Mouse (Mus musculus): Measurements from ENCODE around the gene Pik3cb. TPM values are rescaled to one million over a fixed set of nuclear protein-coding genes. Genes with fewer than 3 reads are reported as not detected.

The Pik3cb gene
- polyA plus RNA-seq, 1 experiment from 2014 or later = 0.51 TPM

DNA sequence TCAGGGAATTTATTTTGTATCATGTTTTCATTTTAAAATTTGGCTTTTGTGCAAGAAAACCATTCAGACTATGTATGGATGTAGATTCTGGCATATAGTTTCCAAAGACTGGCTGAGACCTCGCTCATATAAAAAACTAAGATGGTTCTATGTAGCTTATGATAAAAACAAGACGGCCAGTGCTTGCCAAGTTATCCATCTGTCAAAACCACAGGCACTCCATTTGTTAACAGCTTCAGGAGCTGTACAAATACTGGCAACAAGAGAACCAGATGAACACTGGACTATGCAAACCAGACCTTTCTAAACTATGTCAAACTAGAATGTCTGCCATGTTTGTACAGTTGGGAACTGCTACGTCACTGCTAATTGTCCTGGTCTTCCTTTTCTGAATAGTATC lies 82.7 kb downstream of the Pik3cb start:
- no peak overlapping the region for H3K4me3 ChIP-seq (ENCODE audit: low read depth, low read length)
- no peak overlapping the region for H3K9ac ChIP-seq (ENCODE audit: low read length)
- no peaks in the 10 kb centered on the region for H3K36me3 ChIP-seq (ENCODE audit: control insufficient read depth, insufficient read depth, low read length)
- 84% methylated on average over 3 of the region's 3 CpGs for WGBS
- no peak overlapping the region for H3K27ac ChIP-seq (replicated peaks; ENCODE audit: low read depth, low read length)
- DNase-seq (ENCODE audit: low spot score) (no peak), ATAC-seq (ENCODE audit: insufficient number of reproducible peaks, low FRiP score, low TSS enrichment, low read depth) (no peak)
- H3K27me3 ChIP-seq (ENCODE audit: control insufficient read depth, insufficient read depth, low read length) = no peaks in the 10 kb centered on the region
- H3K9me3 ChIP-seq (ENCODE audit: control insufficient read depth, low read length) = no peaks in the 10 kb centered on the region
- H3K4me2 ChIP-seq (ENCODE audit: low read depth, severe bottlenecking) = no peak overlapping the region
- H3K4me1 ChIP-seq (ENCODE audit: control insufficient read depth, insufficient read depth, low read length) = no peaks in the 10 kb centered on the region

DNA sequence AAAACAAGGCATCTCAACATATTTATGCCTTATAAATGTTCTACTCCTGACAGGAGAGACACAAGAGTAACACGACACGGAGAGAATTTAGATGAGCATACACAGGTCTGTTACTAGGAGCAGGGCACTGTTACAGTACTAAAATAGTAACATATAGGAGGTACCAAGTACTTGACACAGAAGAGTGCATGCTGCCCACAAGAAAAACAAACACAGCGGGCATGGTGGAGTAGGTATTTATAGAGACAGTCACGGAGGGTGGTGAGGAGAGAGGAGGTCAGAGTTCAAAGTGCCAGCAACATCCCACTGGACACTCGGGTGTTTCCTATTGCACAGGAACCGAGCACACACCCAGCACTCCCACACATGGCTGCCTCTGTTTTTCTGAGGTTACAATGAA lies 90.7 kb downstream of the Pik3cb start:
- Histone ChIP-seq H3K4me1 (ENCODE audit: control insufficient read depth, insufficient read depth, low read length) (no peaks in the 10 kb centered on the region), H3K9me3 (ENCODE audit: control insufficient read depth, low read length) (no peaks in the 10 kb centered on the region), H3K9ac (ENCODE audit: low read length) (no peak overlapping the region), H3K4me3 (ENCODE audit: low read depth, low read length) (no peak overlapping the region), H3K4me2 (ENCODE audit: low read depth, severe bottlenecking) (no peak overlapping the region), H3K27ac (replicated peaks; ENCODE audit: low read depth, low read length) (no peak overlapping the region), H3K36me3 (ENCODE audit: control insufficient read depth, insufficient read depth, low read length) (no peaks in the 10 kb centered on the region), H3K27me3 (ENCODE audit: control insufficient read depth, insufficient read depth, low read length) (no peaks in the 10 kb centered on the region)
- no peak for DNase-seq (ENCODE audit: low spot score)
- 74% methylated on average over 6 of the region's 6 CpGs for WGBS
- ATAC-seq (ENCODE audit: insufficient number of reproducible peaks, low FRiP score, low TSS enrichment, low read depth) = no peak

DNA sequence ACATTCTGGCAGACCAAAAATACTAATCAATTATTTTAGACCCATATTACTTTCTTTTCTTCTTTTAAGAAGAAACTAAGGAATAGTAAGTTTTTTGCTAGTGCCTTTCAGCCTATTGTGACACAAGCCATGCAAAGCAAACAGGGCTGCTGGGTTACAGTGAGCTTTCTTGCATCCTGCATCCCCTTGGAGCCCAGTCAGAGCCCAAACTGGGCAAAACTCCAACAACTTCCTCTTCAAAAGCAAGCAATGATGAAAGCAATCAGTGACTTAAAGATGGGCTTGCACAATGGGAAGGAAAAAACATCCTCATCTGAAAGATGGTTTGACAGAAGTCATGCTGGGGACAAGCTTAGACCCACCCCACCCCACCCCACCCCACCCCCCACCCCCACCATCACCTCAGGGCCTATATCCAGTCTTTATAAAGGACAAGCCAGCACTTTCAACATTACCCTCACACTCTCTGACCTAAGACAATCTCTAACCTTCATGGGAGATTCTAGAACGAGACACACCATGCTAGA lies 91.6 kb downstream of the Pik3cb start:
- Histone ChIP-seq H3K27ac (replicated peaks; ENCODE audit: low read depth, low read length) (no peak overlapping the region), H3K4me1 (ENCODE audit: control insufficient read depth, insufficient read depth, low read length) (no peaks in the 10 kb centered on the region), H3K4me3 (ENCODE audit: low read depth, low read length) (no peak overlapping the region), H3K9ac (ENCODE audit: low read length) (no peak overlapping the region), H3K9me3 (ENCODE audit: control insufficient read depth, low read length) (no peaks in the 10 kb centered on the region), H3K36me3 (ENCODE audit: control insufficient read depth, insufficient read depth, low read length) (no peaks in the 10 kb centered on the region), H3K4me2 (ENCODE audit: low read depth, severe bottlenecking) (no peak overlapping the region), H3K27me3 (ENCODE audit: control insufficient read depth, insufficient read depth, low read length) (no peaks in the 10 kb centered on the region)
- WGBS = 91% methylated on average over 1 of the region's 1 CpGs
- ATAC-seq (ENCODE audit: insufficient number of reproducible peaks, low FRiP score, low TSS enrichment, low read depth) (no peak), DNase-seq (ENCODE audit: low spot score) (no peak)

DNA sequence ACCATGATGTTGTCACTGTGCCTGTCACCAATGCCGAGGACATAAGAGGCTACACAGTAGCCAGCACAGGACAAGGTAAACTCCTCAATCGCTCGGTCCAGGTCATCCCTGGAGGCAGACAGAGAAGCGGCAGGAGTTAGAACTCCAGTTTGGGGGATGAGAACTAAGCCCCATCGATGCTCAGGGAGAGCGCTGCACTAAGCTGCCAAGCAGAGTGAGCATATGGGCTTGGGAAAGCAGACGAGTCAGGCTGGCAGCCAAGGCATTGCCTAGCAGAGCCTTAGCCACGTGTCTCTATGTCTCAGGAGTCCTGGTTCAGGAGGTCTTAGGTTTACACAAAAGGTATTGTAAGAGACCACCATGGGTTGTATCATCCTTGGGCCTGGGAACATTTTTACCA lies 95.7 kb downstream of the Pik3cb start:
- WGBS = 87% methylated on average over 8 of the region's 8 CpGs
- no peak overlapping the region for H3K4me2 ChIP-seq (ENCODE audit: low read depth, severe bottlenecking)
- no peaks in the 10 kb centered on the region for H3K27me3 ChIP-seq (ENCODE audit: control insufficient read depth, insufficient read depth, low read length)
- H3K27ac ChIP-seq (replicated peaks; ENCODE audit: low read depth, low read length) = no peak overlapping the region
- DNase-seq (ENCODE audit: low spot score) (no peak), ATAC-seq (ENCODE audit: insufficient number of reproducible peaks, low FRiP score, low TSS enrichment, low read depth) (no peak)
- H3K9me3 ChIP-seq (ENCODE audit: control insufficient read depth, low read length) = no peaks in the 10 kb centered on the region
- no peak overlapping the region for H3K9ac ChIP-seq (ENCODE audit: low read length)
- H3K4me1 ChIP-seq (ENCODE audit: control insufficient read depth, insufficient read depth, low read length) = no peaks in the 10 kb centered on the region
- no peaks in the 10 kb centered on the region for H3K36me3 ChIP-seq (ENCODE audit: control insufficient read depth, insufficient read depth, low read length)
- H3K4me3 ChIP-seq (ENCODE audit: low read depth, low read length) = no peak overlapping the region

DNA sequence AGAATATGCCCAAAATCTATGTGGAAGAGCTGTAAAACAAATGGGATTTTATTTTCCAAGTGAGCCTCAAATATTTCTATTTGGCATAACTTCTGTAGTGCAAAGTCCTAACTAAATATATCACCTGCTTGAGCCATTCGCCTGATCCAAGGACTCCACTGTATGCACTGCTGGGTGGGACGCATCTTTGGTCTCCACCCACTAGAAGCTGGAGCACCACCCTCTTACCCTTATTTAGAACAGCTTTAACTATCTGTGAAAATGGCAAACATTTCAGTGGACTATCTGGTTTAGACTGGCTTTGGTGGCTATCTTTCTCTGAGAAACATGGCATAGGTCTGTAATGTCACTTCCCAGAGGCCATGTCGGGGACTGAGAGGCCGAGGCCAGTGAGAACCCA lies 97.8 kb downstream of the Pik3cb start:
- Histone ChIP-seq H3K4me2 (ENCODE audit: low read depth, severe bottlenecking) (no peak overlapping the region), H3K9ac (ENCODE audit: low read length) (no peak overlapping the region), H3K27ac (replicated peaks; ENCODE audit: low read depth, low read length) (no peak overlapping the region), H3K9me3 (ENCODE audit: control insufficient read depth, low read length) (no peaks in the 10 kb centered on the region), H3K4me1 (ENCODE audit: control insufficient read depth, insufficient read depth, low read length) (no peaks in the 10 kb centered on the region), H3K36me3 (ENCODE audit: control insufficient read depth, insufficient read depth, low read length) (no peaks in the 10 kb centered on the region), H3K27me3 (ENCODE audit: control insufficient read depth, insufficient read depth, low read length) (no peaks in the 10 kb centered on the region), H3K4me3 (ENCODE audit: low read depth, low read length) (no peak overlapping the region)
- DNase-seq (ENCODE audit: low spot score) (no peak), ATAC-seq (ENCODE audit: insufficient number of reproducible peaks, low FRiP score, low TSS enrichment, low read depth) (no peak)
- 89% methylated on average over 4 of the region's 4 CpGs for WGBS

DNA sequence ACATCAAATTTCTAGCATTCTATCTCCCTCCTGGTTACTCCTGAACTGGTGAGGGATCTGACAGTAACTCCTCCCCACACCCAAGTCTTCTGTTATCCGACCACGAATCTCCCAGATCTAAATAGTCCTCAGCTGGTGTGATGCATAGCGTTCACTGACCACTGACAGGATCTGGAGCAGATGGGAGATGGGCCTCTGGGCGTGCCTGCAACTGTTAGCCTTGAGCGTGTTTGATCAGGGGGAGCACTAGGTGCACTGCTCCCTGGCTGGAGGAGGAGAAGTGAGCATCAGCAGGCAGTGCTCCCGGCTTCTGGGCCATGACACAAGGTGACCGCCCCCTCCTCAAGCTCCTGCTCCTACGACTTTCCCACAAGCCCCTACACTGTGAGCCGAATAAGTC lies 98.4 kb downstream of the Pik3cb start:
- Histone ChIP-seq H3K4me3 (ENCODE audit: low read depth, low read length) (no peak overlapping the region), H3K4me2 (ENCODE audit: low read depth, severe bottlenecking) (no peak overlapping the region), H3K27ac (replicated peaks; ENCODE audit: low read depth, low read length) (no peak overlapping the region), H3K4me1 (ENCODE audit: control insufficient read depth, insufficient read depth, low read length) (no peaks in the 10 kb centered on the region), H3K9me3 (ENCODE audit: control insufficient read depth, low read length) (no peaks in the 10 kb centered on the region), H3K27me3 (ENCODE audit: control insufficient read depth, insufficient read depth, low read length) (no peaks in the 10 kb centered on the region), H3K36me3 (ENCODE audit: control insufficient read depth, insufficient read depth, low read length) (no peaks in the 10 kb centered on the region), H3K9ac (ENCODE audit: low read length) (no peak overlapping the region)
- no peak for DNase-seq (ENCODE audit: low spot score)
- no peak for ATAC-seq (ENCODE audit: insufficient number of reproducible peaks, low FRiP score, low TSS enrichment, low read depth)
- 78% methylated on average over 9 of the region's 9 CpGs for WGBS

DNA sequence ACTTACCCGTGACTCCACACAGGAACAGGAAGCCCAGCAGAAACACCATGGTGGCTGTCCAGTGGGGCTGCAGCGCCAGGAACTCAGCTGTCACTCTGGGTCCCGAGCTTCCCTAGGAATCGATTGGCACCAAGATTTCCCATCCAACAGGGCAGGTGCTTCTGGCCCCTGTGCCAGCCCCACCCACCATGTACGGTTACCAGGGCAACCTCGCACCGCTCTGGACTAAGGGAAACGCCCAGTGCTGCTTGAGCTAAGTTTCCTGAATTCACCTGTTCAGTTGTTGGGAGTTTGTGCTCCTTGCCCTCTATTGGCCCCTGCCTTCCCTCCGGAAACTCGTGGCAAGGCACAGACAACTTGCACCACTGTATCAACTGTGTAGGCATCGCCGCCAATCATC lies 104.8 kb downstream of the Pik3cb start, which contains the start of gene Gm1123:
Gene Gm1123 (minus strand): TSS at position 141 of the 400 bp plus-strand sequence.
- Histone ChIP-seq H3K4me3 (ENCODE audit: low read depth, low read length) (no peak within 1 kb of the TSS), H3K9ac (ENCODE audit: low read length) (no peak within 1 kb of the TSS), H3K27ac (replicated peaks; ENCODE audit: low read depth, low read length) (no peak within 1 kb of the TSS), H3K36me3 (ENCODE audit: control insufficient read depth, insufficient read depth, low read length) (no peaks in the 10 kb centered on the region), H3K9me3 (ENCODE audit: control insufficient read depth, low read length) (no peaks in the 10 kb centered on the region), H3K4me2 (ENCODE audit: low read depth, severe bottlenecking) (no peak within 1 kb of the TSS), H3K27me3 (ENCODE audit: control insufficient read depth, insufficient read depth, low read length) (no peaks in the 10 kb centered on the region), H3K4me1 (ENCODE audit: control insufficient read depth, insufficient read depth, low read length) (no peaks in the 10 kb centered on the region)
- ATAC-seq (ENCODE audit: insufficient number of reproducible peaks, low FRiP score, low TSS enrichment, low read depth) (no peak), DNase-seq (ENCODE audit: low spot score) (no peak)
- whole genome bisulfite sequencing = 83% methylated on average over 12 of the region's 12 CpGs

DNA sequence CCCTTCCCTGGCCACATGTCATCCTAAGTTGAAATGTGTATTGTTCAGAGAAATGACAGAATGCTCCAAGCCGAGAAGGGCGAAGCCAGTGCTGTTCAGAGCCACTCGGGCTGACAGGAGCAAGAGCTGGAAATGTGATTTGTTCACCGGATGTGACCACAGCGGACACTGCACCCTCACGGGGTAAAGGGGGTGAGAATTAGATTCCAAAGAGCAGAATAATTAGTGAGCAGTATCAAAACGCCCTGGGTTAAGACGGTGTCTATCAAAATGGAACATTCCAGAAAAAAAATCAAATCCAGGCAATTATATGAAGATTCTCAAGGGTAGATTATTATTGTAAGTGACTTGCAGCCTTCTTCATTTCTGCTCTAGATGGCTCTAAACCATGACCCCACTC lies 106.3 kb downstream of the Pik3cb start:
- H3K4me2 ChIP-seq (ENCODE audit: low read depth, severe bottlenecking) = no peak overlapping the region
- no peak overlapping the region for H3K27ac ChIP-seq (replicated peaks; ENCODE audit: low read depth, low read length)
- no peaks in the 10 kb centered on the region for H3K36me3 ChIP-seq (ENCODE audit: control insufficient read depth, insufficient read depth, low read length)
- no peak overlapping the region for H3K9ac ChIP-seq (ENCODE audit: low read length)
- H3K4me3 ChIP-seq (ENCODE audit: low read depth, low read length) = no peak overlapping the region
- WGBS = 90% methylated on average over 8 of the region's 8 CpGs
- DNase-seq (ENCODE audit: low spot score) (no peak), ATAC-seq (ENCODE audit: insufficient number of reproducible peaks, low FRiP score, low TSS enrichment, low read depth) (no peak)
- no peaks in the 10 kb centered on the region for H3K27me3 ChIP-seq (ENCODE audit: control insufficient read depth, insufficient read depth, low read length)
- no peaks in the 10 kb centered on the region for H3K9me3 ChIP-seq (ENCODE audit: control insufficient read depth, low read length)
- no peaks in the 10 kb centered on the region for H3K4me1 ChIP-seq (ENCODE audit: control insufficient read depth, insufficient read depth, low read length)

DNA sequence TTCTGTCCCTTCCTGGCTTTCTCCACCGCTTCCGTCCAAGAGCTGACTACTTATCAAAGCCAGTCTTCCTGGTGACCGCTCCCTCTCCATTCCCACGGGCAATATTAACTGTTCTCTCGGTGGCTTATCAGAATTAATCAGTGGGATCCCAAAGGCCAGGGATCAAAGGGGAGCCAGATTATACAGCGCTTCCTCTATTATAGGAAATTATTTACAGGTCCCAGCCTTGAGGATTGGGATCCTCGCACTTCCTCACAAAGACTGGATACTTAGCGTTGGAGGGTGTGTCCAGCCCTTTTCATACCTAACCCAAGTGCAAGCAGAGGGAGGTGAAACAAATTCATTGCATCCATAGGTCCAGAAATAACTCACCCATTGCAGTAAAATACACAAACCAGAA lies 108.4 kb downstream of the Pik3cb start:
- Histone ChIP-seq H3K36me3 (ENCODE audit: control insufficient read depth, insufficient read depth, low read length) (no peaks in the 10 kb centered on the region), H3K4me1 (ENCODE audit: control insufficient read depth, insufficient read depth, low read length) (no peaks in the 10 kb centered on the region), H3K9me3 (ENCODE audit: control insufficient read depth, low read length) (no peaks in the 10 kb centered on the region), H3K27ac (replicated peaks; ENCODE audit: low read depth, low read length) (no peak overlapping the region), H3K9ac (ENCODE audit: low read length) (no peak overlapping the region), H3K4me2 (ENCODE audit: low read depth, severe bottlenecking) (no peak overlapping the region), H3K27me3 (ENCODE audit: control insufficient read depth, insufficient read depth, low read length) (no peaks in the 10 kb centered on the region), H3K4me3 (ENCODE audit: low read depth, low read length) (no peak overlapping the region)
- ATAC-seq (ENCODE audit: insufficient number of reproducible peaks, low FRiP score, low TSS enrichment, low read depth) (no peak), DNase-seq (ENCODE audit: low spot score) (no peak)
- 86% methylated on average over 8 of the region's 8 CpGs for WGBS

Measured in limb, embryonic 11.5 days (tissue).